Mouse (Mus musculus) right cerebral cortex, postnatal 10 days (tissue): ENCODE results near the gene Bend6.
A peak's percentile ranks its signal among the peaks of the same experiment; 100 is the strongest.

Source experiments
- DNase-seq, 2 experiments: peaks; one replicate each; pipeline ENCODE4 v3.0.0; 2021; ENCODE audit warnings: low spot score in 2 of 2

Gene Bend6

GRCm38 (mm10) chr1:33907421-33908190, at the start of gene Bend6:
Gene Bend6, minus strand, starts transcription at chr1:33907816.
- DNase-seq: peak; percentile 84

- DNase-seq: no peak
These were observed 48.0 kb upstream of the Bend6 start for GRCm38 (mm10) chr1:33955626-33956025.

GRCm38 (mm10) chr1:33948511-33948910, 40.9 kb upstream of the Bend6 start:
- DNase-seq: no peak

GRCm38 (mm10) chr1:33947838-33948237, 40.2 kb upstream of the Bend6 start:
- no peak for DNase-seq

GRCm38 (mm10) chr1:33946601-33947395, 39.2 kb upstream of the Bend6 start:
- DNase-seq: peak; percentile 85 to 93

DNA sequence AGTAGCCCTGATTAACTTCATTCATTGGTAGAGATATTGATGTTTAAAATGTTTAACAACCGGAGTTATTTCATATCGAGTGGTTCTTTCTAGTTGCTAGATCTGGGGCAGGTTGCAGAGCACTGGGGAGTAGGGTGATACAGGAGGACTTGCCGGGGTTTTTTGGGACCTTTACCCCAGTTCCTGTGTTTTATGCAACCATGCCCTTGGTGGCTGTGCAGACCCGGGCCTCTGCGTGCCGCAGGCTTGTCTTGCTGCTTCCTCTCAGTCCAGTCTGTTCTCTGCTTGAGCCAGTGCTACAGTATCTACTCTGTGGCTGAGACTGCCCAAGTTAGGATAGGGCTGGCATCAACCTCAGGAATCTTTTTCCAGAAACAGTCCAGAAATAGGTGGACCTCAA, 38.1 kb upstream of the Bend6 start:
- DNase-seq: no peak

- DNase-seq: no peak
These were observed 37.5 kb upstream of the Bend6 start for GRCm38 (mm10) chr1:33944977-33945750.

DNA sequence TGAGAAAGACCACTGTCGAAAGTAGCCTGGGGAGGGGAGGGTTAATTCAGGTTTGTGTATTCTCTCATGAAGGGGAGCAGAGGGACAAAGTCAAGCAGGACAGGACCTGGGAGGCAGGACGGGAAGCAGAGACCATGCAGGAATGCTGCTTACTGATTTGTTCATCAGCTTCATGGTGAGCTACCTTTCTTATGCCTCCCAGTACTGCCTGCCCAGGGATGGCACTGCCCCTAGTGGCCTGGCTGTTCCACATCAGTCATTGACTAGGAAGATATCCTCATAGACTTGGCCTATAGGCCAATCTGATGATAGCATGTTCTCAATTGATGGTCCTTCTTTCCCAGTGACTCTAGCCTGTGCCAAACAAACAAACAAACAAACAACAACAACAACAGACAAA, 36.3 kb upstream of the Bend6 start:
- DNase-seq: no peak

GRCm38 (mm10) chr1:33942638-33943037, 35.0 kb upstream of the Bend6 start:
- DNase-seq: no peak

DNA sequence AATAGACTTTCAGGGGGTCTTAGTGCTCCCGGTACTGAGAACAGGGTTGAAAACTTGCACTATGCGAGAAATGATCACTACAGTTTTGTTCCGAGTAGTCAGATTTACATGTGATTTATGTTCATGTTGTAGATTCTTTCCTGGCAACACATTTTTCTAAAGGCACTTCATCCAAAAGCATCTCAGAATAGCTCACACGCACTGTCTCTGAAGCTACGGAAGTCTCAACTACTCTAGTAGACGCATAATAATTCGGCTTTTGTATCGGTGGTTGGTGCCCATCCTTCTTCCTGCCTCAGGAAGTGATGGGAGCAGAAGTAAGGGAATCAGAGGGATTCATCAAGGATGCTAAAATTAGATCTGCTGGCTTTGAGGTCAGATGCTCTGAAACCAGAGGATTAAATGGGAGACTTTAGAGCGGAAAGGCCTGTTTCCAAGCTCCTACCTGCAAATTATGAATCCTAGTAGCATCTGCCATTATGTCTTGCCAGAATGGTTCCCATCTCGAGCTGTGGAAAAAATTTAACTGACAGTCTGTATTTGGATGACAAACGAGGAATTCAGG, 32.8 kb upstream of the Bend6 start:
- DNase-seq: no peak

- DNase-seq: no peak
These were observed 32.2 kb upstream of the Bend6 start for GRCm38 (mm10) chr1:33939828-33940227.

DNA sequence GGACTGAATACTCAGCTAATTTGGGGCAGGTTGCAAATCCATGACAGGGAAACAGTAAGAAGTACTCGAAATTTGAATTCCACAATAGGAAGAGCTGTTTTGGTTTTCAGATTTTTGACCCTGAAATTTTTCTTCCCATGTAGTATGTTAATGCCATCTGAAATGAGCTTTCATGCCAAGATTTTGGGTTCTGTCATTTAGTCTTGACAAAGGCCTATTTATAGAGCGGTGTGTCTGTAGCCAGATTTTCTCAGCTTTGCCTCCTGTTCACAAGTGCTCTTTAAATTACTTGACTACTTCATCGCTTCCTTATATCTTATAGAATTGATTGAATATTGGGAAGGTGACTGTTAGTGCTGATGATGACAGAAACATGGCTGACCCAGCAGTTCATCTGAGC, 28.3 kb upstream of the Bend6 start:
- no peak for DNase-seq

DNA sequence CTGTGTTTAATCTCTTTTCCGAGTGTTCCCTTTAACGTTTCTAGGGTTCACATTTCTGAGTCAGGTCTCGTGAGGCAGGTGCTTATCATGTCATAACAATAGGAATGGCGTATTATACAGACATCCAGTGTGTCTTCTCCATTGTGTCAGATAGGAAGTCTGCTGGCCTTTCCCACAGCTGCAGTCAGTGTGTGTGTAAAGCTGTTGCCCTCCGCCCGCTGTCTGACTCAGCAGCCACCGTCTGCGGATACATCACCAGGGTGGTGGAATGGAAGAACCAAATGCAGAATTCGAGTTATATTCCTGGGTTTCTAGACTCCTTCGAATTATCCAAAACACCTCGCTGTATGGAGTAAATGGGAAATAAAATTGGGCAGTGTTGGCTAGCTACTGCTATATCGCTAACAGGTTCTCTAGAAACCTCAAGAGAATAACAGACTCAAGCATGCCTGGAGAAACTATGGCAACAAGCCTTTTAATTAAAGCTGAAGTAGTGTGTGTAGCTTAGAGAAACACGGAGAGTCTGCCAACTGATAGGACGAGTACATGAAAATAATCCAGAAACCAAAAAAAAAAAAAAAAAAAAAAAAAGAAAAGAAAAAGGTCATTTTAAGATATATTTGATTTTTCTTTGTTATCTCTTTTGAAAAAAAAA, 25.4 kb upstream of the Bend6 start:
- no peak for DNase-seq

- no peak for DNase-seq
These were observed 24.6 kb upstream of the Bend6 start for GRCm38 (mm10) chr1:33932196-33932595.

DNA sequence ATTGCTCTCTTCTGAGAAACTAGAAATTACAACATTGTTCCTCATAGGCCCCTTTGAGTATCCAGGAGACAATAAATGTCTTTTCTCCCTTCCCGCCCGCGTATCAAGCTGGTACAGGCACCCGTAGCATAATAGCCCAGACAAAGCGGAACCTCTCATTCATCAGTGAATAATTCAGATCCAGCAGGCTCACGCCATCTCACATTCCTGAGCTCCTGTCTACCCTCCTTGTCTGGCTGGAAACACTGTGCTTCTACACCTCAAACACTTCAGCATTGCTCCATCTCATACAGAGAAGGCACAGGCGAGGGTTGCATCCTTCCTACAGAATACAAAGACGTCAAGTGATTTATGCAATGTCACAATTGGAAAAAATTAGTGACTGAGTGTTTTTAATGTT, 24.2 kb upstream of the Bend6 start:
- DNase-seq: no peak

GRCm38 (mm10) chr1:33927466-33927865, 19.9 kb upstream of the Bend6 start:
- DNase-seq: no peak

GRCm38 (mm10) chr1:33925283-33925682, 17.7 kb upstream of the Bend6 start:
- no peak for DNase-seq

DNA sequence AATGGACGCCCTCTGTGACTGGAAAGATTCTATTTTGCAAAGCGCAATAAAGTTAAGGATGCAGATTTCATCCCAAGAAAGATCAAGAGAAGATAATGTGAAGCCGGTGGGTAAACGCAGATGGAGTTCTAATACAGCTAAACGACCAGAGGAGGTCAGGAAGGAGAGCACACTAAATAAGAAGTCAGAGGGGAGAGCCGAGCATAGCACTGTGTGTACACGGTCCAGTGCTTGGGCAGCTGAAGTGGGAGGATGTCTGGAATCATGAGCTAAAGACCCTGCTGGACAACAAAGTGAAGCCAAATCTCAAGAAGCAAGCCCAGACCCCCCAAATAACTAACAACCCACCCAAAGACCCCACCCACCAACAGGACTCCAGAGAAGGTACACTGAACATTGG, 15.4 kb upstream of the Bend6 start:
- DNase-seq: no peak

GRCm38 (mm10) chr1:33916554-33916953, 8.9 kb upstream of the Bend6 start:
- DNase-seq: no peak

GRCm38 (mm10) chr1:33911589-33911988, 4.0 kb upstream of the Bend6 start:
- DNase-seq: no peak

DNA sequence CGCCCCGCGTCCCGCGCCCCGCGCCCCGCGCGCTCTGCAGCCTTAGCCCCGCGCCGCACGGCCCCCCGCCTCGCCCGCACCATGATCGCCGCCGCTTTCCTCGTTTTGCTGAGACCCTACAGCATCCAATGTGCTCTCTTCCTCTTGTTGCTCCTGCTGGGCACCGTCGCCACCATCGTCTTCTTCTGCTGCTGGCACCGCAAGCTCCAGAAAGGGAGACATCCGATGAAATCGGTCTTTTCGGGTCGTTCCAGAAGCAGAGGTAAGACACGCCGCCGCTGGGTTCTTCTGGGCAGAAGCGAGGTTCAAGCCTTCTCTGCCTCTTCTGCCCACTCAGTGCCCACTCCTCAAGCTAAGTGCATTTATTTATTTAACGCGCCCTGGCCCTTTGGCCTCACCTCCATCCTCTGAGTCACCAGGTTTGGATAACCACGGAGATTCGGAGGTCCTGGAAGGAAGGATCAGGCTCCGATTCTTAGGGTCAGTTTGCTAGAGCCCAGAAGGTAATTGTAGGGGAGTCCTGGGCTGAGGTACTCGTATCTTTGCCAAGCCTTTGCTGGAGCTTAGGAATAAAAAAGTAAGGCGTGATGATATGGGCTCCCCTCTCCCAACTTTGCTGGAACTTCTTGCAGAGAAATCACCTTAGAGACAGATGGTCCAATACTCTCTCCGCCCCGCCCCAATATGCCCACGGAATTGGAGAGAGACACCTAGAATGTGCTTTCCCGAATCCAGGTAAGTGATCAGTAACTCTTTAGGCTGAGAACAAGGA, 761 bp upstream of the Bend6 start, which contains the start of gene Dst:
Dst (plus strand) TSS at position 35 of the 772 bp plus-strand sequence.
- DNase-seq: no peak
